Mouse (Mus musculus) heart, adult 2 months (tissue): ENCODE results near the gene Rftn2. TPM values are rescaled to one million over a fixed set of nuclear protein-coding genes. Genes with fewer than 3 reads are reported as not detected.

Experiments
- DNase-seq, 2 experiments: peaks; one replicate each; pipeline ENCODE4 v3.0.0; 2021
- H3K27ac ChIP-seq: fragments of 200-600 bp; 2 replicates; pipeline ENCODE4 v1.8.1; 2022
- H3K27me3 ChIP-seq: fragments of 200-500 bp; 2 replicates; pipeline ENCODE4 v1.6.1; 2012; ENCODE audit warnings: mild to moderate bottlenecking, low read length, inconsistent platforms, mixed read lengths; ENCODE audit not compliant: control insufficient read depth, insufficient read depth
- H3K36me3 ChIP-seq: fragments of 200-500 bp; 2 replicates; pipeline ENCODE4 v1.6.1; 2012; ENCODE audit warnings: low read length, inconsistent platforms; ENCODE audit not compliant: control insufficient read depth, insufficient read depth
- H3K4me1 ChIP-seq: fragments of 200-500 bp; 2 replicates; pipeline ENCODE4 v1.6.1; 2011; ENCODE audit warnings: low read length; ENCODE audit not compliant: control insufficient read depth, insufficient read depth
- H3K4me3 ChIP-seq: fragments of 200-600 bp; 2 replicates; pipeline ENCODE4 v1.8.1; 2022
- H3K79me2 ChIP-seq: fragments of 200-500 bp; replicated peaks from 2 replicates; pipeline ENCODE4 v1.6.1; 2012; ENCODE audit warnings: mild to moderate bottlenecking, inconsistent platforms, low read length, moderate library complexity, mixed read lengths; ENCODE audit not compliant: control insufficient read depth, insufficient read depth
- H3K9ac ChIP-seq: fragments of 200-500 bp; 2 replicates; pipeline ENCODE4 v1.6.1; 2012; ENCODE audit warnings: low read depth, mild to moderate bottlenecking, control low read depth, inconsistent platforms, low read length, mixed read lengths
- CTCF ChIP-seq: fragments of 200-600 bp; IDR thresholded peaks from 2 replicates; pipeline ENCODE4 v1.8.1; 2022; ENCODE audit warnings: antibody characterized with exemption, mild to moderate bottlenecking, moderate library complexity
- EP300 ChIP-seq: fragments of 200-500 bp; IDR thresholded peaks from 2 replicates; pipeline ENCODE4 v1.6.1; 2011; ENCODE audit warnings: low read depth, low read length, control low read depth; ENCODE audit not compliant: insufficient read depth
- POLR2A ChIP-seq: fragments of 200-500 bp; IDR thresholded peaks from 2 replicates; pipeline ENCODE4 v1.6.1; 2011; ENCODE audit warnings: mild to moderate bottlenecking, low read depth, low read length, control low read depth; ENCODE audit not compliant: insufficient read depth
- WGBS: fragments of 180-500 bp; shearing (Covaris S2); methylation state at CpG from one replicate; pipeline ENCODE4 v1.1.7; 2018; 5-methylcytosine and 5-hydroxymethylcytosine counted together
- intact Hi-C: fragments of 180-260 bp; cut with DNase I; formaldehyde crosslinking; loops from one replicate; pipeline ENCODE4 v1.15.1; 2025
- polyA plus RNA-seq: library from polyadenylated mRNA; depleted of rRNA; stranded (reverse); fragments of >200 nt; gene quantifications from 2 replicates; pipeline ENCODE4 v1.2.3, GENCODE M21; 2012
- total RNA-seq, 2 experiments: library from RNA; stranded (reverse); gene quantifications; 2 replicates each; pipeline ENCODE4 v1.2.3; 2021

Rftn2 gene
- total and polyA plus RNA-seq, 3 experiments = 2.7 to 12.8 (median 12.1) TPM

- TF ChIP-seq POLR2A = no peak
- no peak for TF ChIP-seq CTCF
- TF ChIP-seq EP300 = no peak
- no peak for DNase-seq
- Histone ChIP-seq H3K27me3 (no peaks in the 10 kb centered on the region), H3K9ac (no peak overlapping the region), H3K4me3 (no peak overlapping the region), H3K4me1 (no peaks in the 10 kb centered on the region; the same call in 1 of the 2 replicates), H3K27ac (no peak overlapping the region), H3K79me2 (no peaks in the 10 kb centered on the region), H3K36me3 (0 out of 2 replicates have a peak, but pooled peaks cover 2% of the 10 kb centered on the region)
- intact Hi-C loops = no loop called here
- 88% methylated on average over 3 of the region's 3 CpGs for WGBS
Observed at GRCm38 (mm10) chr1:55158211-55158610, 68.4 kb downstream of the Rftn2 start.

DNA sequence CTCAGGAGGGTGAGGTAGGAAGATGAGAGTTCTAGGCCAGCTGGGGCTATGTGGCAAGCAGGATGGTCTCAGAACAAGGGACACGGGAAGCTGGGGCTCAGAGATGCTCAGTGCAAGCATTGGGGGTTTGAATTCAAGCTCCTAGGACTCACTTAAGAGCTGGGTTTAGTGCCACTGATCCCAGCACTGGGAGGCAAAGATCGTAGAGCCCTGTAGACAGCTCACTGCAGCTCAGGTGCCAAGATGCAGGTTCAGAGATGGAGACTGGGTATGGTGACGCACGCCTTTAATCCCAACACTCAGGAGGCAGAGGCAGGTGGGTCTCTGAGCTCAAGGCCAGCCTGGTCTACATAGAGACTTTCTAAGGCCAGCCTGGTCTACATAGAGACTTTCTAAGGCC is 69.3 kb downstream of the Rftn2 start:
- Histone ChIP-seq H3K27ac (no peak overlapping the region), H3K4me1 (no peaks in the 10 kb centered on the region; the same call in 1 of the 2 replicates), H3K79me2 (no peaks in the 10 kb centered on the region), H3K9ac (no peak overlapping the region), H3K27me3 (no peaks in the 10 kb centered on the region), H3K36me3 (peaks cover 2% of the 10 kb centered on the region; the same call in 1 of the 2 replicates), H3K4me3 (no peak overlapping the region)
- TF ChIP-seq EP300 = no peak
- no peak for TF ChIP-seq POLR2A
- TF ChIP-seq CTCF = no peak
- intact Hi-C loops = no loop called here
- no peak for DNase-seq
- 97% methylated on average over 4 of the region's 4 CpGs for WGBS

DNA sequence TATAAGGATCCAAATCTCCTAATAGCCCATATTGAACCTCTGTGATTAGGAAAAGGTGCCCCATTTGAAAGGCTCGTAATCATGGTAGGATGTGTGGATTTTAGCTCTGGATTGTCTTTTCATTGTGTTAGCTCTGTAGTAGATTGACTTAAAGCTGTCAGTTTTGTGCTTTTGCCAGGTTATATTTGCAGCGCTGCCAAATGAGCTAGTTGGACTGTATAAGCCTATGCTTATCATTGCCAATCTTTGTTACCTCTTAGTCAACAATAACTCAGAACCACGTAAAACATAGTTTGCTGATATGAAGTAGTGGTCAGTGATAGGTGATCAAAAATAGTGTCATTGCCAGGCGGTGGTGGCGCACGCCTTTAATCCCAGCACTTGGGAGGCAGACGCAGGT is 81.0 kb downstream of the Rftn2 start:
- peaks cover 3% of the 10 kb centered on the region for H3K79me2 ChIP-seq
- TF ChIP-seq CTCF (no peak), POLR2A (no peak), EP300 (no peak)
- intact Hi-C loops = no loop called here
- no peak overlapping the region for H3K9ac ChIP-seq
- no peaks in the 10 kb centered on the region for H3K27me3 ChIP-seq
- peaks cover 14% of the 10 kb centered on the region for H3K36me3 ChIP-seq
- no peak for DNase-seq
- no peak overlapping the region for H3K4me3 ChIP-seq
- WGBS = 68% methylated on average over 7 of the region's 7 CpGs
- no peak overlapping the region for H3K27ac ChIP-seq
- H3K4me1 ChIP-seq = no peaks in the 10 kb centered on the region

- H3K27me3 ChIP-seq = no peaks in the 10 kb centered on the region
- DNase-seq = no peak
- peaks cover 4% of the 10 kb centered on the region for H3K79me2 ChIP-seq
- no peak overlapping the region for H3K4me3 ChIP-seq
- intact Hi-C loops = no loop called here
- no peak for TF ChIP-seq CTCF
- no peak for TF ChIP-seq EP300
- TF ChIP-seq POLR2A = no peak
- H3K4me1 ChIP-seq = no peaks in the 10 kb centered on the region; the same call in 1 of the 2 replicates
- H3K27ac ChIP-seq = no peak overlapping the region
- H3K36me3 ChIP-seq = peaks cover 16% of the 10 kb centered on the region
- 93% methylated on average over 4 of the region's 4 CpGs for WGBS
- no peak overlapping the region for H3K9ac ChIP-seq
Observed at GRCm38 (mm10) chr1:55144338-55144737, 82.2 kb downstream of the Rftn2 start.

DNA sequence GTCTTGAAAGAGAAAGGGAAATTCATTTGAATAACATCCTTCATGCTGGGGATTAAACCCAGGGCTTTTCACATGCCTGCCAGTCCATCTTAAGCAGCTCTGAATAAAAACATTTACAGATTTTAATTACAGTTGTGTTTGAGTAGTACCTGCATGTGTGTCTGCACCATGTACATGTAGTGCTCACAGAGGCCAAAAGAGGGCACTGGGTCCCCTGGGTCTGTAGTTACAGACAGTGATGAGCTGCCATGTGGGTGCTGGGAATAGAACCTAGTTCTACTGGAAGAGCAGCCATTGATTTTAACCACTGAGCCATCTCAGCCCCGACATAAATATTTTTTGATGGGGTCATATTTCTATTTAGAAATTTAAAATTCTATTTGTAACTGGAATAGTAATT is 90.7 kb downstream of the Rftn2 start:
- peaks cover 16% of the 10 kb centered on the region for H3K36me3 ChIP-seq
- no peaks in the 10 kb centered on the region for H3K27me3 ChIP-seq
- DNase-seq = no peak
- no peak overlapping the region for H3K27ac ChIP-seq
- peaks cover 14% of the 10 kb centered on the region for H3K79me2 ChIP-seq
- H3K4me3 ChIP-seq = no peak overlapping the region
- intact Hi-C loops = no loop called here
- no peak for TF ChIP-seq EP300
- TF ChIP-seq POLR2A = no peak
- TF ChIP-seq CTCF = no peak
- no peak overlapping the region for H3K9ac ChIP-seq
- WGBS = 97% methylated on average over 1 of the region's 1 CpGs
- peaks cover 7% of the 10 kb centered on the region for H3K4me1 ChIP-seq

- H3K27ac ChIP-seq = no peak overlapping the region
- WGBS = 93% methylated on average over 3 of the region's 3 CpGs
- H3K36me3 ChIP-seq = peaks cover 14% of the 10 kb centered on the region
- H3K27me3 ChIP-seq = no peaks in the 10 kb centered on the region
- intact Hi-C loops = loop anchor here (5.0 kb wide), 1 partner anchor 82 kb away; the partner anchor contains the start of gene Coq10b
- H3K79me2 ChIP-seq = peaks cover 9% of the 10 kb centered on the region
- H3K4me1 ChIP-seq = peaks cover 7% of the 10 kb centered on the region
- no peak overlapping the region for H3K9ac ChIP-seq
- DNase-seq = no peak
- TF ChIP-seq POLR2A (no peak), CTCF (no peak), EP300 (no peak)
- no peak overlapping the region for H3K4me3 ChIP-seq
Observed at GRCm38 (mm10) chr1:55134301-55134700, 92.3 kb downstream of the Rftn2 start.
